Mouse (Mus musculus) urinary bladder, postnatal 4 days (tissue): ENCODE data around the gene Gm21292.
"Not testable (repeated sequence)": the region's sequence is repeated elsewhere in the genome, so short reads cannot be mapped to it uniquely, and the experiment has no call there.

Experiments used
- DNase-seq, 2 experiments: peaks; one replicate each; pipeline ENCODE4 v3.0.0; 2021 to 2022; ENCODE audit warnings: low spot score in 2 of 2

Gm21292 gene

DNA sequence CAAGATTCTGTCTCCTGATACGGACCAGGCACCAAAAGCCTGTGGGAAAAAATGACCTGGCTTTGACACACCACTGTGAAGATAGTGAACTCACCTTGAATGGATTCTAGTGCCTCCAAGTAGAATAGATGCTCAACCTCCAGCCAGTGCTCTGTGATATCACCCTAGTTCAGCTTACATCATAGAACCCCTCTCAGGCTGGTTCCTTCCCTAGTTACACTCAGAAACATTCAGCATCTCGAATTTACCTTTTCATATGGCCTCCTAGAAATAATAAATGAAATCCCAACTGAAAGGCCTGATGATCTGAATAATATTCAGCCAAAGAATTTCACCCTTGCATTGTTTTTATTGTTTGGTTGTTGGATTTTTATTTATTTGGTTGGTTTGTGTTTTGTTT is at the start of gene Gm21292:
Gene Gm21292, minus strand, starts transcription at position 101 of the 400 bp plus-strand sequence.
- DNase-seq, result not testable (repeated sequence)
